Mouse (Mus musculus): ENCODE results near the gene Cox6b1. TPM values are rescaled to one million over a fixed set of nuclear protein-coding genes. Genes with fewer than 3 reads are reported as not detected.

Gene Cox6b1
- total and polyA plus RNA-seq, 3 experiments: 432 to 776 (median 581) TPM

DNA sequence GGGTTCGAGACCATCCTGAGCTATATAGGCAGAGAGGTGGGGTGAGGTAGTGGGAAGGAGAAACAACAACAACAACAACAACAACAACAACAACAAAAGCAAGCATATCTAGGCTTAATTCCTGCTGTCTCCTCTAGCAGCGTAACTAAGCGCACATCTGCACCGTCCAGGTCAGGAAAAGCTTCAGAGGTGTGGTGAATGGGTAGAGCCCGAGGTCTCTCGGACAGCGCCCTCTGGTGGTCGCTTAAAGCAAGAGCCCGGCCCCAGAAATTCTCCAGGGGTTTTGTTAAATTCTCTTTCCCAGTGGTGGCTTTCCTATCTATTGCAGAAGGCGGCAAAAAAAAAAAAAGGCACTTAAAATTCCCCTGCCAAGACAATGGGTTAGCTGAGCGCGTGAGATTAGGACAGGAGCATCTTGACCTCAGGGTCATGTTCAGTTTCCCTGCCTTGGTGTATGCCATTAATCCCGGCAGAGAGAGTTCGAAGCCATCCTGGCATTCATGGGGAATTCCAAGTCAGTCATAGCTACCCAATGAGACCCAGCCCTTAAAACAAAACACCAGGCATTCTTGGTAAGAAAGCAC is 12.3 kb downstream of the Cox6b1 start:
- H3K4me2 ChIP-seq (ENCODE audit: insufficient read depth, low read depth, poor library complexity, severe bottlenecking): no peak overlapping the region
- no peaks in the 10 kb centered on the region for H3K9me3 ChIP-seq (replicated peaks; ENCODE audit: low read length)
- H3K27ac ChIP-seq (ENCODE audit: insufficient read depth, low read depth): no peak overlapping the region
- H3K4me3 ChIP-seq (replicated peaks in 1 of 3; ENCODE audit: low read depth in 2 of 3, low read length in 2 of 3, poor library complexity in 1 of 3): no peak overlapping the region
- no peak overlapping the region for H3K9ac ChIP-seq (ENCODE audit: insufficient read depth, low read depth)
- H3K79me2 ChIP-seq (replicated peaks; ENCODE audit: control insufficient read depth, extremely low read depth, insufficient read depth, poor library complexity, severe bottlenecking): no peaks in the 10 kb centered on the region
- peaks cover 27 to 46% of the 10 kb centered on the region in 2 experiments for H3K36me3 ChIP-seq (replicated peaks in 1 of 2; ENCODE audit: control insufficient read depth in 1 of 2, insufficient read depth in 1 of 2, low read length in 1 of 2)
- H3K27me3 ChIP-seq (replicated peaks): no peaks in the 10 kb centered on the region
- peaks cover 0 to 21% of the 10 kb centered on the region in 2 experiments; a peak in 2 of 4 replicates for H3K4me1 ChIP-seq (ENCODE audit: control insufficient read depth in 1 of 2, insufficient read depth in 2 of 2)
- dilution Hi-C loops (cut with MboI; ENCODE audit: extremely low pct_ligation_motif_present, extremely low pct_unique_long_range_greater_than_20kb, low sequenced_read_pairs) (no loop called here), in situ Hi-C loops (cut with MboI; ENCODE audit: low pct_ligation_motif_present, low pct_unique_long_range_greater_than_20kb, low sequenced_read_pairs) (no loop called here)
- DNase-seq (ENCODE audit: extremely low read depth): peak; percentile 63
- no peak for TF ChIP-seq ETS1 (conservative IDR thresholded peaks at IDR 0.05; ENCODE audit: low read depth, low read length)
- TF ChIP-seq CHD2 (IDR thresholded peaks at IDR 0.05; ENCODE audit: low read length): no peak
- no peak for TF ChIP-seq JUND (conservative IDR thresholded peaks at IDR 0.05; ENCODE audit: low read depth, low read length)
- TF ChIP-seq MYC (IDR thresholded peaks at IDR 0.05; ENCODE audit: low read depth, low read length): no peak
- TF ChIP-seq UBTF (IDR thresholded peaks at IDR 0.05; ENCODE audit: low read depth, low read length): no peak
- no peak for TF ChIP-seq ZKSCAN1 (IDR thresholded peaks at IDR 0.05; ENCODE audit: borderline replicate concordance, low read depth, low read length)
- no peak; the same call in 1 of the 2 replicates for TF ChIP-seq NELFE (IDR thresholded peaks at IDR 0.05; ENCODE audit: low read depth, low read length)
- TF ChIP-seq POLR2AphosphoS2 (IDR thresholded peaks at IDR 0.05; ENCODE audit: low read depth, low read length): no peak
- no peak for TF ChIP-seq E2F4 (IDR thresholded peaks at IDR 0.05; ENCODE audit: insufficient replicate concordance, low read depth, low read length)
- TF ChIP-seq USF2 (conservative IDR thresholded peaks at IDR 0.05; ENCODE audit: low read depth, low read length): no peak
- no peak for TF ChIP-seq PAX5 (IDR thresholded peaks at IDR 0.05; ENCODE audit: low read length)
- no peak for TF ChIP-seq TCF12 (IDR thresholded peaks at IDR 0.05; ENCODE audit: low read depth, low read length)
- TF ChIP-seq RAD21 (IDR thresholded peaks at IDR 0.05; ENCODE audit: low read depth, low read length): peak; percentile 63
- no peak for TF ChIP-seq HCFC1 (IDR thresholded peaks at IDR 0.05; ENCODE audit: low read depth, low read length)
- no peak for TF ChIP-seq POLR2A (IDR thresholded peaks at IDR 0.05; ENCODE audit: low read depth, low read length)
- peak; percentile 23; the same call in 1 of the 2 replicates for TF ChIP-seq ZC3H11A (IDR thresholded peaks at IDR 0.05; ENCODE audit: low read depth, low read length)
- no peak for TF ChIP-seq ELF1 (IDR thresholded peaks at IDR 0.05; ENCODE audit: low read depth, low read length)
- peak; percentile 73 to 84 for TF ChIP-seq CTCF (conservative IDR thresholded peaks at IDR 0.05 in 1 of 2, IDR thresholded peaks at IDR 0.05 in 1 of 2; ENCODE audit: low read depth in 2 of 2, low read length in 2 of 2)
- TF ChIP-seq NRF1 (IDR thresholded peaks at IDR 0.05; ENCODE audit: low read depth, low read length): no peak
- TF ChIP-seq MXI1 (IDR thresholded peaks at IDR 0.05; ENCODE audit: low read depth, low read length): no peak
- TF ChIP-seq SIN3A (IDR thresholded peaks at IDR 0.05; ENCODE audit: low read length): no peak
- 0 out of 2 replicates have a peak, but pooled peaks have one; percentile 25 for TF ChIP-seq IRF4 (IDR thresholded peaks at IDR 0.05; ENCODE audit: low read depth, low read length)
- no peak for TF ChIP-seq CHD1 (IDR thresholded peaks at IDR 0.05; ENCODE audit: low read depth, low read length)
- TF ChIP-seq MEF2A (IDR thresholded peaks at IDR 0.05; ENCODE audit: borderline replicate concordance, low read depth, low read length): no peak
- no peak for TF ChIP-seq MAFK (IDR thresholded peaks at IDR 0.05; ENCODE audit: insufficient replicate concordance, low read length)
- TF ChIP-seq SMC3 (IDR thresholded peaks at IDR 0.05; ENCODE audit: low read depth, low read length): peak; percentile 84
- TF ChIP-seq TBP (conservative IDR thresholded peaks at IDR 0.05; ENCODE audit: low read depth, low read length): no peak
- TF ChIP-seq MAX (IDR thresholded peaks at IDR 0.05; ENCODE audit: low read length): no peak
- no peak for TF ChIP-seq KAT2A (IDR thresholded peaks at IDR 0.05; ENCODE audit: insufficient replicate concordance, low read length)
- TF ChIP-seq BHLHE40 (IDR thresholded peaks at IDR 0.05; ENCODE audit: low read depth, low read length): no peak
- TF ChIP-seq USF1 (IDR thresholded peaks at IDR 0.05; ENCODE audit: low read depth, low read length): no peak
- TF ChIP-seq GABPA (IDR thresholded peaks at IDR 0.05; ENCODE audit: insufficient replicate concordance, low read depth, low read length): no peak
- no peak for TF ChIP-seq MAZ (IDR thresholded peaks at IDR 0.05; ENCODE audit: low read depth, low read length)
- no peak for TF ChIP-seq ZNF384 (IDR thresholded peaks at IDR 0.05; ENCODE audit: low read depth, low read length)
- no peak for TF ChIP-seq JUN (IDR thresholded peaks at IDR 0.05; ENCODE audit: insufficient read depth, low read depth, low read length)
- no peak for TF ChIP-seq EP300 (IDR thresholded peaks at IDR 0.05; ENCODE audit: low read length)
- TF ChIP-seq ZMIZ1 (IDR thresholded peaks at IDR 0.05; ENCODE audit: low read depth, low read length): no peak
- TF ChIP-seq RCOR1 (conservative IDR thresholded peaks at IDR 0.05; ENCODE audit: low read depth, low read length): no peak
